Mouse (Mus musculus) MEL (cell line): ENCODE data around the gene Gpr85. TPM values are rescaled to one million over a fixed set of nuclear protein-coding genes. Genes with fewer than 3 reads are reported as not detected.

Experiments
- DNase-seq: peaks from one replicate; pipeline ENCODE4 v3.0.0; 2011; ENCODE audit warnings: low read depth, low spot score
- H3K27ac ChIP-seq: 2 replicates; pipeline ENCODE4 v1.5.1; 2012; ENCODE audit warnings: low read depth, mild to moderate bottlenecking, control low read depth, low read length, moderate library complexity; ENCODE audit not compliant: control insufficient read depth
- H3K27me3 ChIP-seq, 2 experiments: fragments of 150-350 bp in 1 of 2; sonication (generic) in 1 of 2; 2 replicates each; pipeline ENCODE4 v1.6.1; 2012; ENCODE audit warnings: low read length in 2 of 2, mild to moderate bottlenecking in 2 of 2, improper control_type of control experiment in 1 of 2, moderate library complexity in 1 of 2; ENCODE audit not compliant: insufficient read depth in 2 of 2, control insufficient read depth in 1 of 2
- H3K36me3 ChIP-seq, 2 experiments: 2 replicates each; pipeline ENCODE4 v1.6.1; 2012 to 2014; ENCODE audit warnings: low read length in 2 of 2, improper control_type of control experiment in 1 of 2, inconsistent platforms in 1 of 2, mild to moderate bottlenecking in 1 of 2; ENCODE audit not compliant: insufficient read depth in 2 of 2, control insufficient read depth in 1 of 2
- H3K4me1 ChIP-seq, 2 experiments: fragments of 150-350 bp in 1 of 2; sonication (generic) in 1 of 2; 2 replicates each; pipeline ENCODE4 v1.6.1; 2012; ENCODE audit warnings: low read length in 2 of 2, improper control_type of control experiment in 1 of 2, mild to moderate bottlenecking in 1 of 2; ENCODE audit not compliant: insufficient read depth in 2 of 2, control insufficient read depth in 1 of 2
- H3K4me3 ChIP-seq, 2 experiments: fragments of 150-350 bp in 1 of 2; sonication (generic) in 1 of 2; 2 replicates each; pipeline ENCODE4 v1.5.1; 2012; ENCODE audit warnings: low read depth in 2 of 2, low read length in 2 of 2, mild to moderate bottlenecking in 2 of 2, moderate library complexity in 2 of 2, control low read depth in 1 of 2, improper control_type of control experiment in 1 of 2; ENCODE audit not compliant: control insufficient read depth in 1 of 2, insufficient read depth in 1 of 2
- H3K79me2 ChIP-seq: 2 replicates; pipeline ENCODE4 v1.6.1; 2012; ENCODE audit warnings: mild to moderate bottlenecking, low read length, moderate library complexity; ENCODE audit not compliant: control insufficient read depth, poor library complexity, insufficient read depth
- H3K9ac ChIP-seq: 2 replicates; pipeline ENCODE4 v1.6.1; 2012; ENCODE audit warnings: low read depth, mild to moderate bottlenecking, control low read depth, low read length, moderate library complexity; ENCODE audit not compliant: control insufficient read depth, poor library complexity, severe bottlenecking
- H3K9me3 ChIP-seq: fragments of 150-350 bp; sonication (generic); replicated peaks from 2 replicates; pipeline ENCODE4 v1.6.1; 2012; ENCODE audit warnings: mild to moderate bottlenecking, low read length, improper control_type of control experiment, moderate library complexity; ENCODE audit not compliant: insufficient read depth
- BHLHE40 ChIP-seq: IDR thresholded peaks from 2 replicates; pipeline ENCODE4 v1.6.1; 2012; ENCODE audit warnings: low read depth, mild to moderate bottlenecking, inconsistent platforms, low read length, improper control_type of control experiment, borderline replicate concordance
- CHD1 ChIP-seq: IDR thresholded peaks from 2 replicates; pipeline ENCODE4 v1.6.1; 2012; ENCODE audit warnings: low read depth, mild to moderate bottlenecking, inconsistent platforms, low read length, improper control_type of control experiment
- CHD2 ChIP-seq: IDR thresholded peaks from 2 replicates; pipeline ENCODE4 v1.6.1; 2011; ENCODE audit warnings: low read length, improper control_type of control experiment
- ELF1 ChIP-seq: IDR thresholded peaks from 2 replicates; pipeline ENCODE4 v1.6.1; 2014; ENCODE audit warnings: low read depth, mild to moderate bottlenecking, inconsistent platforms, low read length, improper control_type of control experiment, moderate library complexity
- EP300 ChIP-seq, 2 experiments: IDR thresholded peaks; 2 replicates each; pipeline ENCODE4 v1.6.1; 2011; ENCODE audit warnings: improper control_type of control experiment in 2 of 2, low read length in 2 of 2, low read depth in 1 of 2, mild to moderate bottlenecking in 1 of 2
- ETS1 ChIP-seq: IDR thresholded peaks from 2 replicates; pipeline ENCODE4 v1.6.1; 2012; ENCODE audit warnings: low read depth, mild to moderate bottlenecking, inconsistent platforms, low read length, improper control_type of control experiment, moderate library complexity
- GATA1 ChIP-seq: IDR thresholded peaks from 2 replicates; pipeline ENCODE4 v1.6.1; 2011; ENCODE audit warnings: low read depth, low read length, improper control_type of control experiment
- JUND ChIP-seq: IDR thresholded peaks from 2 replicates; pipeline ENCODE4 v1.6.1; 2011; ENCODE audit warnings: low read depth, mild to moderate bottlenecking, improper control_type of control experiment, low read length
- MAFK ChIP-seq: IDR thresholded peaks from 2 replicates; pipeline ENCODE4 v1.6.1; 2011; ENCODE audit warnings: low read depth, mild to moderate bottlenecking, low read length, improper control_type of control experiment, borderline replicate concordance
- MAX ChIP-seq: IDR thresholded peaks from 2 replicates; pipeline ENCODE4 v1.6.1; 2011; ENCODE audit warnings: low read length, improper control_type of control experiment
- MAZ ChIP-seq: IDR thresholded peaks from 2 replicates; pipeline ENCODE4 v1.6.1; 2012; ENCODE audit warnings: low read depth, mild to moderate bottlenecking, inconsistent platforms, low read length, improper control_type of control experiment
- MEF2A ChIP-seq: IDR thresholded peaks from 2 replicates; pipeline ENCODE4 v1.6.1; 2014; ENCODE audit warnings: low read depth, mild to moderate bottlenecking, inconsistent platforms, low read length, improper control_type of control experiment; ENCODE audit not compliant: poor library complexity, insufficient replicate concordance, severe bottlenecking; ENCODE audit errors: extremely low read depth
- MXI1 ChIP-seq: IDR thresholded peaks from 2 replicates; pipeline ENCODE4 v1.6.1; 2011; ENCODE audit warnings: mild to moderate bottlenecking, low read depth, low read length, improper control_type of control experiment
- MYC ChIP-seq: IDR thresholded peaks from 2 replicates; pipeline ENCODE4 v1.6.1; 2011; ENCODE audit warnings: low read depth, mild to moderate bottlenecking, low read length, improper control_type of control experiment, moderate library complexity
- NRF1 ChIP-seq: IDR thresholded peaks from 2 replicates; pipeline ENCODE4 v1.6.1; 2014; ENCODE audit warnings: low read depth, mild to moderate bottlenecking, inconsistent platforms, low read length, improper control_type of control experiment, moderate library complexity; ENCODE audit not compliant: poor library complexity, insufficient read depth, severe bottlenecking
- POLR2A ChIP-seq, 2 experiments: IDR thresholded peaks; 2 replicates each; pipeline ENCODE4 v1.6.1; 2011 to 2012; ENCODE audit warnings: low read length in 2 of 2, mild to moderate bottlenecking in 2 of 2, control low read depth in 1 of 2, improper control_type of control experiment in 1 of 2, low read depth in 1 of 2, moderate library complexity in 1 of 2; ENCODE audit not compliant: control insufficient read depth in 1 of 2, insufficient read depth in 1 of 2, poor library complexity in 1 of 2
- RAD21 ChIP-seq: IDR thresholded peaks from 2 replicates; pipeline ENCODE4 v1.6.1; 2011; ENCODE audit warnings: mild to moderate bottlenecking, low read depth, low read length, improper control_type of control experiment
- RCOR1 ChIP-seq: IDR thresholded peaks from 2 replicates; pipeline ENCODE4 v1.6.1; 2012; ENCODE audit warnings: low read depth, mild to moderate bottlenecking, inconsistent platforms, low read length, improper control_type of control experiment
- SIN3A ChIP-seq: IDR thresholded peaks from 2 replicates; pipeline ENCODE4 v1.6.1; 2012; ENCODE audit warnings: low read length, improper control_type of control experiment, inconsistent platforms
- UBTF ChIP-seq: IDR thresholded peaks from 2 replicates; pipeline ENCODE4 v1.6.1; 2012; ENCODE audit warnings: low read depth, mild to moderate bottlenecking, inconsistent platforms, low read length, improper control_type of control experiment, moderate library complexity, borderline replicate concordance; ENCODE audit not compliant: insufficient read depth
- ZC3H11A ChIP-seq: IDR thresholded peaks from 2 replicates; pipeline ENCODE4 v1.6.1; 2012; ENCODE audit warnings: low read depth, mild to moderate bottlenecking, inconsistent platforms, low read length, improper control_type of control experiment
- ZKSCAN1 ChIP-seq: IDR thresholded peaks from 2 replicates; pipeline ENCODE4 v1.6.1; 2012; ENCODE audit warnings: low read depth, mild to moderate bottlenecking, inconsistent platforms, low read length, improper control_type of control experiment, moderate library complexity
- ZNF384 ChIP-seq: IDR thresholded peaks from 2 replicates; pipeline ENCODE4 v1.6.1; 2012; ENCODE audit warnings: low read depth, mild to moderate bottlenecking, inconsistent platforms, low read length, improper control_type of control experiment
- polyA plus RNA-seq, 2 experiments: library from polyadenylated mRNA; stranded (reverse) in 1 of 2; unstranded in 1 of 2; fragments of >175 nt in 1 of 2; fragments of >200 nt in 1 of 2; gene quantifications; 2 replicates each; pipeline versions ENCODE4 v1.2.1 to v1.2.4; 2012; ENCODE audit warnings: low replicate concordance in 2 of 2, low read depth in 1 of 2; ENCODE audit not compliant: insufficient read length in 2 of 2, insufficient read depth in 1 of 2, missing spikeins in 1 of 2
- total RNA-seq: library from RNA; depleted of rRNA; stranded (reverse); fragments of 300-350 nt; gene quantifications from 2 replicates; pipeline ENCODE4 v1.2.3, GENCODE M21; 2012

Gene Gpr85
- total and polyA plus RNA-seq, 3 experiments = not detected

- H3K4me3 ChIP-seq = no peak overlapping the region
- TF ChIP-seq ELF1 = no peak
- TF ChIP-seq UBTF = no peak
- TF ChIP-seq MAFK = no peak
- no peak for TF ChIP-seq CHD2
- no peak for TF ChIP-seq SIN3A
- no peak for TF ChIP-seq RCOR1
- TF ChIP-seq NRF1 = no peak
- TF ChIP-seq ZNF384 = no peak
- TF ChIP-seq POLR2A (IDR thresholded peaks at IDR 0.05; ENCODE audit: control insufficient read depth in 1 of 2, insufficient read depth in 1 of 2, low read depth in 1 of 2, low read length in 2 of 2, poor library complexity in 1 of 2) = no peak
- no peak for TF ChIP-seq EP300 (IDR thresholded peaks at IDR 0.05; ENCODE audit: low read depth in 1 of 2, low read length in 2 of 2)
- no peak for TF ChIP-seq ZKSCAN1
- TF ChIP-seq MEF2A = no peak
- no peak for TF ChIP-seq JUND
- DNase-seq = no peak
- no peak overlapping the region for H3K27ac ChIP-seq
- no peaks in the 10 kb centered on the region for H3K9me3 ChIP-seq
- H3K36me3 ChIP-seq = no peaks in the 10 kb centered on the region
- no peaks in the 10 kb centered on the region for H3K79me2 ChIP-seq
- H3K9ac ChIP-seq = no peak overlapping the region
- no peaks in the 10 kb centered on the region for H3K4me1 ChIP-seq
- no peaks in the 10 kb centered on the region for H3K27me3 ChIP-seq
These were observed 27.6 kb downstream of the Gpr85 start for GRCm38 (mm10) chr6:13812157-13812556.

- no peak for DNase-seq
- Histone ChIP-seq H3K9me3 (no peaks in the 10 kb centered on the region), H3K4me3 (no peak overlapping the region), H3K9ac (no peak overlapping the region), H3K79me2 (no peaks in the 10 kb centered on the region), H3K27me3 (no peaks in the 10 kb centered on the region; a peak in 1 of 4 replicates), H3K36me3 (no peaks in the 10 kb centered on the region), H3K27ac (no peak overlapping the region), H3K4me1 (no peaks in the 10 kb centered on the region)
- TF ChIP-seq MXI1 = no peak
- no peak for TF ChIP-seq ETS1
- no peak for TF ChIP-seq BHLHE40
- no peak for TF ChIP-seq MYC
- TF ChIP-seq RAD21 = no peak
- no peak for TF ChIP-seq GATA1
- no peak for TF ChIP-seq MAX
- TF ChIP-seq ZC3H11A = no peak
- no peak for TF ChIP-seq ZNF384
- TF ChIP-seq MAZ = no peak
- TF ChIP-seq CHD1 = no peak
These were observed 39.7 kb downstream of the Gpr85 start for GRCm38 (mm10) chr6:13800071-13800470.
